Mouse (Mus musculus) mesoderm, embryonic 11.5 days (tissue): ENCODE measurements around the gene Fam210b.
A peak's percentile ranks its signal among the peaks of the same experiment; 100 is the strongest.

Source experiments
- DNase-seq: peaks from one replicate; pipeline ENCODE4 v3.0.0-alpha.2; 2012; ENCODE audit warnings: low read depth, low spot score

The Fam210b gene

DNA sequence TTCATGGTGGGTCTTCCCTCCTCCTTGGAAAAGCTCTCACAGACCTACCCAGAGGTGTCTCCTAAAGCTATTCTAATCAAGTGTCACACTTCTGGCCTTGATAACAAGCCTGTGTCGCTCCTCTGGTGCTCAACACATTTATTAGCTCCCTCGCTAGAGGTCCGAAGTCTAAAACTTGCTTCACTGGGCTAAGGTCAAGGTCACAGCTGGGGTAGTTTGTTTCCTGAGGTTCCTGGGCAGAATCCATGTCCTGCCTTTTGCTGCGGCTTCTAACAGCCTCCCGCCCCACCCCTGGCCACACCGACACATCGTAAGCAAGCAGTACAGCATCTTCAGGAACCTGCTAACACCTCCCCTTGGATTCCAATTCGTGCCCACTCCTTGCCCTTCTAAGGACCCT lies 5.4 kb downstream of the Fam210b start:
- no peak for DNase-seq

DNA sequence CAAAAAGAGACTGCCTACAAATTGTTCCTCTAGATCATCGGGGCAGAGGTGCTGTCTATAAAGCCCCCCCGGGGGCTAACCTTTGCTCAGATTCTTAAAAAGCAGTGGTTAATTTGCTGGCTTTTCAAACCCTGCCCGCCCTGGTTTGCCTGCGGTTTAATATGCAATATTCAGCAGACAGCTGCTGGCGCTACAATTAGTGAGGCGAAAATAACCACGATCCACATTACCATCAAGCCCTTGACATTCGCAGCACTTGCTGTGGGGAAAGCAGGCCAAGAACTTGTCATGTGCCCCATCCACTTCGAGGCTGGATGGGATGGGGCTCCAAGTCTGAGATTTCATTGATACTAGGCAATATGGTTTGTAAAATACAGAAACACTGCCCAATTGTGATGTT lies 7.9 kb downstream of the Fam210b start:
- DNase-seq, result no peak

GRCm38 (mm10) chr2:172354761-172355160 lies 9.4 kb downstream of the Fam210b start:
- no peak for DNase-seq

GRCm38 (mm10) chr2:172355833-172356232 lies 10.5 kb downstream of the Fam210b start:
- DNase-seq, result no peak

DNA sequence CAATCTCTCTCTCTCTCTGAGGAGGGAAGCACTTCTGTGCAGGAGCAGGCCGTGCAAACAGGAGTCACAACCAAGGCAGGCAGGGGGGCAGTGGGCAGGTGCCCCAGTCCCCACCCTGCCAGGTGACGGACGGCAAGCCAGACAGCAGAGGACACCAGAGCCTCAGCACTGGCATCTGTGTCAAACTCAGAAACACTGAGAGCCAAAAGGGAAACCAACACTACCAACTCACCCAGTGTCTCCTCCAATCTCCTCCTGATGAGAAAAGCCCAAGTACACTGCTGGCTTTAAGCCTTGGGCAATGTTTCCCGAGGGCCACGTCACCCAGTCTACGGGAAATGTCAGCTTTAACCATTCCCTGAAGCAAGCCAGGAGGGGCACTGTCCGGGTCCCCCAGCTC lies 17.8 kb downstream of the Fam210b start:
- no peak for DNase-seq

DNA sequence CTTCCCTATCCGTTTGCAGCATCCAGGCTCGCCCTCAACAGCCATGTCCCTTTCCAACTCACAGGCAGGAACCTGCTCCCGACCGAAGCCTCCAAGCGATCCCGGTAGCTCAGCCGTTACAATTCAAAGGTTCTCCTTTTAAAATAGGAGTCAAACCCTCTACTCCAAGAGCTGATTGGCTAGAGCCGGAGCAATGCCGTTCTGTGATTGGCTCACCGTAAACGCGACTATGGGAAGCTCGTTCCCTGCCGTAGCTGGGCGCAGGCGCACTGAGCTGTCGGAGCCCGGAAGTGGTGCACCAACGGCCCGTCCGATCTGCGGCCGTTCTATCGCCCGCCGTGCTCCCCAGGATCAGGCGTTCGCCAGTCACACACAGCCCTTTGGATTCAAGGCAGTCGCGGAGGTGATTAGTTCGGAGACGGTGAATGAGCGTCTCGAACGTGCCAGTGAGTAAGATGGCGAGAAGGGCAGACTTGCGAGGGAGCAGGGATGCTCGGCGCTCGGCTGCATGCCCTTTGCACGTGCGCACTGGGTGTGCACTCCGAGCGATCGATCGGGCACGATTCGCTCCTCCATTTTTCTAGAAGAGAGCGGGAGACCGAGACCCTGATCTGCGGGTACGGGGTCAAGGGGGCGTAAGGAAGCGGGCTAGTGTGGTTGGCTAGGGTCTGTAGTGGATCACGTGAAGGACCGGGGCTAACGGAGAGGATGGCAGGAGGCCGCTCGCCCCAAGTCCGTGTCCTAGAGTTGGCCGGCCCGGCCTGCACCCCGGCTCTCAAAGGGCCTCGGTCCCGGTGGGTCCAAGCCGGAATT lies 25.3 kb downstream of the Fam210b start, which contains the start of the genes Aurka and Cstf1:
Aurka (minus strand) TSS at position 125 of the 813 bp plus-strand sequence.
Cstf1 (plus strand) TSS at position 271 of the 813 bp plus-strand sequence.
- DNase-seq, result peak; percentile 97

- DNase-seq, result no peak
Measured at GRCm38 (mm10) chr2:172371258-172371657, 25.9 kb downstream of the Fam210b start.

DNA sequence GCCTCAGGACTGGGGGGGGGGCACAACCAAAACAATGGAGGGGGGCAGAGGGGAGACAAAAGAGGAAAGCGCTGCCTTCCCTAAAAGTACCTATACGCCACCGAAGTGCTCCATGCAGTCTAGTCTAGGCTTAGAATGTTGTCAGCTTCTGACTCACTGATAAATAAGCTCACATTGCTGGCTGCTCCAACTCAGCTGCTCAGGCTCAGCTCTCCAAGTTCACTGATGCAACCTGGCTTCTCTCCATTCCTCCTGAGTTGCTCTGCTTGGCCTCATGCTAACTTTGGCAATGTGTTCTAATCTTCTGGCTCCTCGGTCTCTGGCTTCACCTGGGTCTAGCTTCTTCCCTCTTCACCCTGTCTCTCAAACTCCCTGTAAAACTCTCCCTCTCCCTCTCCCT lies 31.2 kb downstream of the Fam210b start:
- no peak for DNase-seq

DNA sequence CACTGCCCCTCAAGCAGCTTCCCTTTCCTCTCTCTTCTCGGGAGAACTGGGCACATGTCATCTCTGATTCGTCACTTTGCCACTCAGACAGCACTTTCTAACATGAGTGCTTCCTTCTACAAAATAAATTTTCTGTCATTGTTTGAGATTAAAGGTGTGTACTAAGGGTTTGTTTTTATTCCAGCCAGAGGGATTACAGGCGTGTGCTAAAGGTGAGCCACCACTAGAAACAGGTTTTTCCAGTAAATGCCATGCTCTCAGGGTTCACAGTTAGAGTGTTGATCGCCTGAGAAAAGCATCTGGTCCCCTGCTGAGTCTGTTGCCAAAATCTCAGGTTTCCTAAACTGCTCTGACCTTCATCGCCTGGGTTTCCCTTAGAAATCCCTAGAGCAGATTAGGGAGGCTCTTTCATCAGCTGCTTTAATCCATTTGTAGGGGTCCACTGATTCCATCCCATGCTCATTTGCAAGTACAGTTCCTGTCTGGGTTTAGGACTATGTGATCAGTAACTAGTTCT lies 31.7 kb downstream of the Fam210b start:
- no peak for DNase-seq

- DNase-seq, result no peak
Measured at GRCm38 (mm10) chr2:172378332-172378731, 33.0 kb downstream of the Fam210b start.

- DNase-seq, result no peak
Measured at GRCm38 (mm10) chr2:172380513-172380912, 35.1 kb downstream of the Fam210b start.

DNA sequence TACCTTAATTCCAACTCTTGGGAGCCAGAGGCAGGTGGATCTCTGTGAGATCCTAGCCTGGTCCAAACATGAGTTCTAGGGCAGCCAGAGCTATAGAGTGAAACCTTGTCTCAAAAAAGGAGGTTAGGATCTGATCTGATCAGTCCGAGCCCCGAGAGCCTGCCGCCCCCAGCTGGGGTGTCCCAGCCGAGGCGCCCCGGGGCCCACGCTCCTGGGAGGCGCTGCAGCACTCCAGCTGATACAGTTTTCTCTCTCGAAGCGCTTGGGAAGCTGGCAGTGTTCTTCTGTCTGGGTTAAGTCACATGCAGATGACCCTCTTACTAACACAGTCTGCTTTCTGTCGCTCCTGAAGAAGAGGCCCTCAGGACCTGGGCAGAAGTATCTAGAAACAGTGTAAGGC lies 36.0 kb downstream of the Fam210b start:
- DNase-seq, result no peak

DNA sequence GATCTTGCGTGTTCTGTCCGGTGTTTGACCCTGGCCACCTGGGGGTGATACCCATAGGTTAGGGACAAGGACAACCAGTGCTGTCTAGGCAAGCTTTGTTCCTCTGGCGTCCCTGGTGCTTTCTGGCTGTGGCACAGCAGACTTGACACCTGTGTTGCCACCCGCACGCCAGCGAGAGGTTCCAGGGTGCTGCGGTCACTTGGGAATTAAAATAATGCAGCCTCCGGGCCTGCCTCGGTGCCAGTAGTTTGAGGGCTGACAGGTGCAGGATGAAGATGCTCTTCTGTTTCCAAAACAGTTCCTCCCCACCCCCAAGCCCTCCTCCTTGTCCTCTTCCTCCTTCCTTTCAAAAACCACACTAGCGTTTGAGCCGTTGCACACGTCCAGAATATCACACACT lies 36.5 kb downstream of the Fam210b start:
- DNase-seq, result no peak

DNA sequence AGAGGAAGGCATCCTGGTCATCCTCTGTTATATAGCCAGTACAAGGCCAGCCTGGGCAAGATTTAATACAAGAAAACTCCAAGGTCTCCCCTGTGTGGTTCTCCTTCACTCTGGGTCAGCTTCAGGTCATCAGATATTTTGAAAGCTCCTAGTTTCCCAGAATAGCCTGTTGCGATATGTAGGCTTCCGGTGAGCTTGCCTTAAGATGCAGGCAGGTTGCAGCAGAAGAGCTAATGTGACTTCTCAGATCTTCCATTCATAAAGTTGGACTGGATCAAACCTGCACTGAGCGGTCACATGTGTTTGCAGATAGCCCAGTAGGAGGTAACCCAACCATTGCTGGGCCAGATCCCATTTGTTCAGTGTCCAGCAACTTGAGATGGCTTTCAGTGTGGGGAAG lies 39.4 kb downstream of the Fam210b start:
- no peak for DNase-seq

DNA sequence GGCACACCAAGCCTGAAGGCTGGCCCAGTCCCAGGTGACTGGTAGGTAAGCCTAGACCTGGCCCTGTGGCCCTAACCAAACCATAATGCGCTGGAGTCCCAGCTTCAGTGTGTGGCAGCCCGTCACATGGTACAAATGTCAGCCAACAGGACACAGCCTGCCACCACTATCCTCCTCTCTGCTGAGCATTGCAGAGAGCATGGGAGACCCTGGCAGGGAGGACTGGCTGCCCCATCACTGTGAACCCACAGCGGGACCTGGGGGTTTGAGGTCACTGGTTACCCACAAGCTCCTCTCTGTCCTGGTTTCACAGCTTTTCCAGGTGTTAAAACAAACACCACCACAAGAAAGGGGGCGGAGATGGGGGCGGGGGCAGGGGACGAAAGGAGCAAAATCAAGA lies 45.0 kb downstream of the Fam210b start:
- no peak for DNase-seq

DNA sequence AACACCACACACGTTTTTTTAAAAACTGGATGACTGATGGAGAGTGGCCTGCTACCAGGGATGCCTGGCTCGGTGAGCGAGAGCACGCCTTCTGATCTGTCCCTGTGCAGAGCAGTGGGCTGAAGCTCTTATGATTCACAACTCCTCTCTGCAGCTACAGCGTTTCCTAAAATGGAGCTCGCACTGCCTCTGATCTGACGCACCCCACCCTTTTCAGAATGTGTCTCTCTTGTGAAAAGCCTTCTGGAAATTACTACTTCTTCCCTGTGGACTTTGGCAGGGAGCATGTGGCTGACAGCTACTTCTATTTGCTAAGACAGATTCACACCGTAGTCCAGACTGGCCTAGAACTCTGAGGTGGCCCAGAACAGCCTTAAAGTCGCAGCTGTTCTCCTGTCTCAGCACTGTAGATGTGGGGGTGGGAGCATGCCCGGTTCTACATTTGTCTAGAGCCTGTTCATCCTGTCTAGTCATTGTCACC lies 46.7 kb downstream of the Fam210b start:
- DNase-seq, result no peak

GRCm38 (mm10) chr2:172393391-172394051 lies 48.2 kb downstream of the Fam210b start, which contains the start of gene Cass4:
Gene Cass4 (plus strand): TSS chr2:172393794.
- DNase-seq, result no peak

DNA sequence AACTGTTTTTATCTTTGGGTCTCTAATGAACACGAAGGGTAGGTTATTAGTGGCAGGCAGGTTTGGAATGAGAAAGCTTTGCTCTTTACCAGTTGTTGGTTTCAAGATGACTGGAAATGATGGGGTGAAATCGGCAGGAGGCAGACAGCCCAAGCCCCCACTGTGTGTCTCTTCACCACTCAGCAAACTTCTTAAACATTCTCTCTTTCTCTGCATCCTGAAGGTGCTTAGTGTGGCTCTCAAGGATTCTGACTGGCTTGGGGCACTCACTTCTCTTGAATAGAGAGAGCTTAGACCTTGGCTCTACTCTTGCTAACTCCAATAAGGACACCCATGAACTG lies 48.7 kb downstream of the Fam210b start:
- no peak for DNase-seq

- no peak for DNase-seq
Measured at GRCm38 (mm10) chr2:172394671-172395070, 49.3 kb downstream of the Fam210b start.

- no peak for DNase-seq
Measured at GRCm38 (mm10) chr2:172395961-172396360, 50.6 kb downstream of the Fam210b start.

DNA sequence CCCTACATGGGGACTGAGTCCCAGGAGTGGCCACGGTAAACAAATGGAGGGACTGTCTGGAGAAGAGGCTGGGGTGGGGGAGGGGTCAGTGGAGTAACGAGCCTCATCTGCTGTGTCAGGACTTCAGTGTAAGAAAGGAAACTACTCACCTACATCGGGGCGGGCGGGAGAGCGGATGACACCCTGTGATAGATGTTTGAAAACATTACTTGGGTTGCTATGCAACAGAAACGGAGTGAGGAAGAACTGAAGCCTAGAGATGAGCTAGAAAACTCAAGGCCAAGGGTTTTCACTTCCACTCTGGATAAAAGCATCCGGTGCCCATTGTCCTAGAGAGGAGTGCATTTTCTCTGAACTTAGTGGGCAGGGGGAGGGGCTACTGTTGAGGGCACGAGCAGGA lies 54.5 kb downstream of the Fam210b start:
- DNase-seq, result peak; percentile 33

- DNase-seq, result no peak
Measured at GRCm38 (mm10) chr2:172401116-172401825, 55.9 kb downstream of the Fam210b start.
